Mouse (Mus musculus) MEL (cell line): Measurements from ENCODE around the gene Zdhhc9. TPM values are rescaled to one million over a fixed set of nuclear protein-coding genes. Genes with fewer than 3 reads are reported as not detected.

Experiments
- DNase-seq: peaks from one replicate; pipeline ENCODE4 v3.0.0; 2011; ENCODE audit warnings: low read depth, low spot score
- H3K27ac ChIP-seq: 2 replicates; pipeline ENCODE4 v1.5.1; 2012; ENCODE audit warnings: low read depth, mild to moderate bottlenecking, control low read depth, low read length, moderate library complexity; ENCODE audit not compliant: control insufficient read depth
- H3K27me3 ChIP-seq, 2 experiments: fragments of 150-350 bp in 1 of 2; sonication (generic) in 1 of 2; 2 replicates each; pipeline ENCODE4 v1.6.1; 2012; ENCODE audit warnings: low read length in 2 of 2, mild to moderate bottlenecking in 2 of 2, improper control_type of control experiment in 1 of 2, moderate library complexity in 1 of 2; ENCODE audit not compliant: insufficient read depth in 2 of 2, control insufficient read depth in 1 of 2
- H3K36me3 ChIP-seq, 2 experiments: 2 replicates each; pipeline ENCODE4 v1.6.1; 2012 to 2014; ENCODE audit warnings: low read length in 2 of 2, improper control_type of control experiment in 1 of 2, inconsistent platforms in 1 of 2, mild to moderate bottlenecking in 1 of 2; ENCODE audit not compliant: insufficient read depth in 2 of 2, control insufficient read depth in 1 of 2
- H3K4me1 ChIP-seq, 2 experiments: fragments of 150-350 bp in 1 of 2; sonication (generic) in 1 of 2; 2 replicates each; pipeline ENCODE4 v1.6.1; 2012; ENCODE audit warnings: low read length in 2 of 2, improper control_type of control experiment in 1 of 2, mild to moderate bottlenecking in 1 of 2; ENCODE audit not compliant: insufficient read depth in 2 of 2, control insufficient read depth in 1 of 2
- H3K4me3 ChIP-seq, 2 experiments: fragments of 150-350 bp in 1 of 2; sonication (generic) in 1 of 2; 2 replicates each; pipeline ENCODE4 v1.5.1; 2012; ENCODE audit warnings: low read depth in 2 of 2, low read length in 2 of 2, mild to moderate bottlenecking in 2 of 2, moderate library complexity in 2 of 2, control low read depth in 1 of 2, improper control_type of control experiment in 1 of 2; ENCODE audit not compliant: control insufficient read depth in 1 of 2, insufficient read depth in 1 of 2
- H3K79me2 ChIP-seq: 2 replicates; pipeline ENCODE4 v1.6.1; 2012; ENCODE audit warnings: mild to moderate bottlenecking, low read length, moderate library complexity; ENCODE audit not compliant: control insufficient read depth, poor library complexity, insufficient read depth
- H3K9ac ChIP-seq: 2 replicates; pipeline ENCODE4 v1.6.1; 2012; ENCODE audit warnings: low read depth, mild to moderate bottlenecking, control low read depth, low read length, moderate library complexity; ENCODE audit not compliant: control insufficient read depth, poor library complexity, severe bottlenecking
- H3K9me3 ChIP-seq: fragments of 150-350 bp; sonication (generic); replicated peaks from 2 replicates; pipeline ENCODE4 v1.6.1; 2012; ENCODE audit warnings: mild to moderate bottlenecking, low read length, improper control_type of control experiment, moderate library complexity; ENCODE audit not compliant: insufficient read depth
- EP300 ChIP-seq, 2 experiments: IDR thresholded peaks; 2 replicates each; pipeline ENCODE4 v1.6.1; 2011; ENCODE audit warnings: improper control_type of control experiment in 2 of 2, low read length in 2 of 2, low read depth in 1 of 2, mild to moderate bottlenecking in 1 of 2
- ETS1 ChIP-seq: IDR thresholded peaks from 2 replicates; pipeline ENCODE4 v1.6.1; 2012; ENCODE audit warnings: low read depth, mild to moderate bottlenecking, inconsistent platforms, low read length, improper control_type of control experiment, moderate library complexity
- GATA1 ChIP-seq: IDR thresholded peaks from 2 replicates; pipeline ENCODE4 v1.6.1; 2011; ENCODE audit warnings: low read depth, low read length, improper control_type of control experiment
- HCFC1 ChIP-seq: IDR thresholded peaks from 2 replicates; pipeline ENCODE4 v1.6.1; 2012; ENCODE audit warnings: low read depth, mild to moderate bottlenecking, inconsistent platforms, low read length, improper control_type of control experiment, moderate library complexity
- JUND ChIP-seq: IDR thresholded peaks from 2 replicates; pipeline ENCODE4 v1.6.1; 2011; ENCODE audit warnings: low read depth, mild to moderate bottlenecking, improper control_type of control experiment, low read length
- MAFK ChIP-seq: IDR thresholded peaks from 2 replicates; pipeline ENCODE4 v1.6.1; 2011; ENCODE audit warnings: low read depth, mild to moderate bottlenecking, low read length, improper control_type of control experiment, borderline replicate concordance
- MEF2A ChIP-seq: IDR thresholded peaks from 2 replicates; pipeline ENCODE4 v1.6.1; 2014; ENCODE audit warnings: low read depth, mild to moderate bottlenecking, inconsistent platforms, low read length, improper control_type of control experiment; ENCODE audit not compliant: poor library complexity, insufficient replicate concordance, severe bottlenecking; ENCODE audit errors: extremely low read depth
- MXI1 ChIP-seq: IDR thresholded peaks from 2 replicates; pipeline ENCODE4 v1.6.1; 2011; ENCODE audit warnings: mild to moderate bottlenecking, low read depth, low read length, improper control_type of control experiment
- MYB ChIP-seq: IDR thresholded peaks from 2 replicates; pipeline ENCODE4 v1.6.1; 2011; ENCODE audit warnings: mild to moderate bottlenecking, low read depth, low read length, improper control_type of control experiment
- MYC ChIP-seq: IDR thresholded peaks from 2 replicates; pipeline ENCODE4 v1.6.1; 2011; ENCODE audit warnings: low read depth, mild to moderate bottlenecking, low read length, improper control_type of control experiment, moderate library complexity
- NRF1 ChIP-seq: IDR thresholded peaks from 2 replicates; pipeline ENCODE4 v1.6.1; 2014; ENCODE audit warnings: low read depth, mild to moderate bottlenecking, inconsistent platforms, low read length, improper control_type of control experiment, moderate library complexity; ENCODE audit not compliant: poor library complexity, insufficient read depth, severe bottlenecking
- POLR2A ChIP-seq, 2 experiments: IDR thresholded peaks; 2 replicates each; pipeline ENCODE4 v1.6.1; 2011 to 2012; ENCODE audit warnings: low read length in 2 of 2, mild to moderate bottlenecking in 2 of 2, control low read depth in 1 of 2, improper control_type of control experiment in 1 of 2, low read depth in 1 of 2, moderate library complexity in 1 of 2; ENCODE audit not compliant: control insufficient read depth in 1 of 2, insufficient read depth in 1 of 2, poor library complexity in 1 of 2
- POLR2AphosphoS2 ChIP-seq: IDR thresholded peaks from 2 replicates; pipeline ENCODE4 v1.6.1; 2011; ENCODE audit warnings: low read length, improper control_type of control experiment
- POLR2AphosphoS5 ChIP-seq: IDR thresholded peaks from 2 replicates; pipeline ENCODE4 v1.6.1; 2012; ENCODE audit warnings: low read depth, borderline replicate concordance, mild to moderate bottlenecking, inconsistent platforms, low read length, moderate library complexity, mixed read lengths
- RCOR1 ChIP-seq: IDR thresholded peaks from 2 replicates; pipeline ENCODE4 v1.6.1; 2012; ENCODE audit warnings: low read depth, mild to moderate bottlenecking, inconsistent platforms, low read length, improper control_type of control experiment
- SIN3A ChIP-seq: IDR thresholded peaks from 2 replicates; pipeline ENCODE4 v1.6.1; 2012; ENCODE audit warnings: low read length, improper control_type of control experiment, inconsistent platforms
- TAL1 ChIP-seq: IDR thresholded peaks from 2 replicates; pipeline ENCODE4 v1.6.1; 2012; ENCODE audit warnings: mild to moderate bottlenecking, inconsistent platforms, low read length, moderate library complexity, mixed read lengths
- TBP ChIP-seq: IDR thresholded peaks from 2 replicates; pipeline ENCODE4 v1.8.0; 2011; ENCODE audit warnings: low read depth, low read length, improper control_type of control experiment
- USF1 ChIP-seq: IDR thresholded peaks from 2 replicates; pipeline ENCODE4 v1.6.1; 2014; ENCODE audit warnings: low read depth, mild to moderate bottlenecking, inconsistent platforms, low read length, improper control_type of control experiment, moderate library complexity
- ZMIZ1 ChIP-seq: IDR thresholded peaks from 2 replicates; pipeline ENCODE4 v1.6.1; 2012; ENCODE audit warnings: low read depth, mild to moderate bottlenecking, inconsistent platforms, low read length, improper control_type of control experiment, moderate library complexity
- ZNF384 ChIP-seq: IDR thresholded peaks from 2 replicates; pipeline ENCODE4 v1.6.1; 2012; ENCODE audit warnings: low read depth, mild to moderate bottlenecking, inconsistent platforms, low read length, improper control_type of control experiment
- polyA plus RNA-seq, 2 experiments: library from polyadenylated mRNA; stranded (reverse) in 1 of 2; unstranded in 1 of 2; fragments of >175 nt in 1 of 2; fragments of >200 nt in 1 of 2; gene quantifications; 2 replicates each; pipeline versions ENCODE4 v1.2.1 to v1.2.4; 2012; ENCODE audit warnings: low replicate concordance in 2 of 2, low read depth in 1 of 2; ENCODE audit not compliant: insufficient read length in 2 of 2, insufficient read depth in 1 of 2, missing spikeins in 1 of 2
- total RNA-seq: library from RNA; depleted of rRNA; stranded (reverse); fragments of 300-350 nt; gene quantifications from 2 replicates; pipeline ENCODE4 v1.2.3, GENCODE M21; 2012

Zdhhc9 gene
- total and polyA plus RNA-seq, 3 experiments = 2.3 to 51.7 (median 8.3) TPM

GRCm38 (mm10) chrX:48193235-48194152, 15.2 kb downstream of the Zdhhc9 start:
- no peak overlapping the region for H3K9ac ChIP-seq
- no peak overlapping the region for H3K4me3 ChIP-seq
- no peak for DNase-seq
- no peak overlapping the region for H3K27ac ChIP-seq
- no peaks in the 10 kb centered on the region for H3K9me3 ChIP-seq
- TF ChIP-seq TAL1 (no peak), JUND (no peak), MYB (no peak), MXI1 (no peak)
- no peaks in the 10 kb centered on the region for H3K27me3 ChIP-seq
- no peaks in the 10 kb centered on the region for H3K36me3 ChIP-seq
- no peaks in the 10 kb centered on the region for H3K79me2 ChIP-seq
- no peaks in the 10 kb centered on the region for H3K4me1 ChIP-seq

DNA sequence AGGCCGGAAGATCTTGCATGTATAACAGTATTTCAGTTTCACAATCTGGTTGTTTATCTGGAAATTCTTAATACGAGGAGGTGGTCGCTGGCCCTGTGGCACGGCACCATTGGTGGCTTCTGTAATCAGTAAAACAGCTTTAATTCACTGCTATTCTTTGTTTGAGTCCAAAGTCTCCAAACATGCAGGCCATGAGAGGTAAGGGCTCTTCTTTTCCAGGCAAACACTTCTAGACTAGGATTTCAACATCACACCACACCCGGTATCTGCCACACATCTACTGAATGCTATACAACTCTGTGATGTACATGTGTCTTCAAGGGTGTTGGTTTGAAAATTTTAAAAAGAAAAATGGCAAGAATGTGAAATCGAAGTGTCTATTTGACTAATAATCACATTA, 17.4 kb downstream of the Zdhhc9 start:
- Histone ChIP-seq H3K9me3 (no peaks in the 10 kb centered on the region), H3K79me2 (no peaks in the 10 kb centered on the region), H3K4me1 (no peaks in the 10 kb centered on the region), H3K27ac (no peak overlapping the region), H3K36me3 (no peaks in the 10 kb centered on the region), H3K9ac (no peak overlapping the region), H3K27me3 (no peaks in the 10 kb centered on the region), H3K4me3 (no peak overlapping the region)
- no peak for DNase-seq
- TF ChIP-seq ZNF384 (no peak), USF1 (no peak), NRF1 (no peak), TAL1 (no peak), MAFK (no peak), MEF2A (no peak), RCOR1 (no peak), SIN3A (no peak), ETS1 (no peak), MYB (no peak), GATA1 (no peak), POLR2A (IDR thresholded peaks at IDR 0.05; ENCODE audit: control insufficient read depth in 1 of 2, insufficient read depth in 1 of 2, low read depth in 1 of 2, low read length in 2 of 2, poor library complexity in 1 of 2) (no peak)

DNA sequence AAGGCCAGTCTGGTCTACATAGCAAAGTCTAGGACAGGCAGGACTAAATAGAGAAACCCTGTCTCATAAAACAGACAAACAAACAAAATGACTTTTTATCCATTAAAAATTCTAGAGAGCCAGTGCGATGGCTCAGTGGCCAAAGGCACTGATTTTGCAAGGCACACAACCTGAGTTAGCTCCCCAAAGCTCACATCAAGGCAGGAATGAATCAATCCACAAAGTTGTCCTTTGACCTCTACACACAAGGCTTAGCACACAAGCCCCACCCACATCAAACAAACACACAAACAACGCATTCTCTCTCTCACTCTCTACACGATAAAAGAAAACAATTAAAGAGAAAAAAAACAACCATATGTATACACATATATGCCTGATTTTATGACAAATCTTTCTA, 24.0 kb downstream of the Zdhhc9 start:
- Histone ChIP-seq H3K9ac (no peak overlapping the region), H3K4me3 (no peak overlapping the region), H3K4me1 (no peaks in the 10 kb centered on the region), H3K27ac (no peak overlapping the region), H3K27me3 (no peaks in the 10 kb centered on the region), H3K9me3 (no peaks in the 10 kb centered on the region), H3K79me2 (no peaks in the 10 kb centered on the region), H3K36me3 (no peaks in the 10 kb centered on the region)
- DNase-seq = no peak
- TF ChIP-seq SIN3A = no peak
- no peak for TF ChIP-seq POLR2AphosphoS2
- no peak for TF ChIP-seq POLR2AphosphoS5
- no peak for TF ChIP-seq TAL1
- TF ChIP-seq EP300 (IDR thresholded peaks at IDR 0.05; ENCODE audit: low read depth in 1 of 2, low read length in 2 of 2) = no peak
- no peak for TF ChIP-seq MYC
- no peak for TF ChIP-seq ZMIZ1
- TF ChIP-seq NRF1 = no peak
- no peak for TF ChIP-seq MAFK
- no peak for TF ChIP-seq HCFC1
- TF ChIP-seq TBP = no peak
- no peak for TF ChIP-seq ZNF384
